Mouse (Mus musculus) bone marrow macrophage, adult 2 months (primary cell): Measurements from ENCODE around the gene Edrf1.

Experiments
- CTCF ChIP-seq: IDR thresholded peaks from 2 replicates; pipeline ENCODE4 v1.5.1; 2012; ENCODE audit warnings: low read depth, mild to moderate bottlenecking, low read length, moderate library complexity
- POLR2A ChIP-seq: IDR thresholded peaks from 2 replicates; pipeline ENCODE4 v1.6.1; 2012; ENCODE audit warnings: mild to moderate bottlenecking, low read depth, low read length, borderline replicate concordance

- TF ChIP-seq CTCF (no peak), POLR2A (no peak)
Measured at GRCm38 (mm10) chr7:133669071-133669470, 31.7 kb downstream of the Edrf1 start.
